Mouse (Mus musculus): Measurements from ENCODE around the gene Hdac11. TPM values are rescaled to one million over a fixed set of nuclear protein-coding genes. Genes with fewer than 3 reads are reported as not detected.
A peak's percentile ranks its signal among the peaks of the same experiment; 100 is the strongest.

Hdac11 gene
- total RNA-seq, 1 experiment from 2014 or later: 3.7 TPM

DNA sequence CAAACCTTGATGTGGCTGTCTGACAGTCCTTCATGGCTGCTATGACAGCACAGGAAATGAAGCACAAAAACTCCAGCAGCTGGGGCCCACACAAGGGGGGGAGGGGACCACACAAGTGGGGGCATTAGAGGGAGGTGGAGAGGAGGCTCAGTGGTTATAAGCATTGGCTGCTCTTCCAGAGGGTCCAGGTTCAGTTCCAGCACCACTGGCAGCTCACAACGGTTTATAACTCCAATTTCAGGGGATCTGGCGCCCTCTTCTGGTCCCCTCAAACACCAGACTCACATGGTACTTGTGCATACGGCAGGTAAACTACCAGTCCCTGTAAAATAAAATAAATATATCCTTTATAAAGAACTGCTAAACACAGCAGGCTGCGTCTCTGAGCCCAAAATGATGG, 27.5 kb upstream of the Hdac11 start:
- ATAC-seq (replicated peaks; ENCODE audit: low read depth, poor library complexity, severe bottlenecking): 0 out of 2 replicates have a peak, but pooled peaks have one; percentile 15

DNA sequence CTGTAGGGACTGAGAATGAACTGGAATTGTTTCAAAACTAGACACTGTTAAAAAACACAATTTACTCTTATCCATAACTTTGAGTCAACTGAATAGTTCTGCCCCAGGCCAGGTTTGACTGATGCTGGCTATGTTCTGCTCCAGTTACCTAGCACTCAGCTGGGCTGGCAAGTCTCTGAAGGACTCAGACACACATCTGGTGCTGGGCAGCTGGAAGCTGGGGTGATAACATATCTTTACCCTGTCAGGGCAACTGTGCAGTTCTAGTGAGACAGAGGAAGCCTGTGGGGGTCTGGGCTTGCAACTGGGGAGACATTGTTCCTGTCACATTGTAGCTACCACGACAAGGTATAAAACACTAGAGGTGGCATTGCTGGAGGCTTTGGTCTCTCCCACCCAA, 25.6 kb upstream of the Hdac11 start:
- no peak for ATAC-seq (replicated peaks; ENCODE audit: low read depth, poor library complexity, severe bottlenecking)

DNA sequence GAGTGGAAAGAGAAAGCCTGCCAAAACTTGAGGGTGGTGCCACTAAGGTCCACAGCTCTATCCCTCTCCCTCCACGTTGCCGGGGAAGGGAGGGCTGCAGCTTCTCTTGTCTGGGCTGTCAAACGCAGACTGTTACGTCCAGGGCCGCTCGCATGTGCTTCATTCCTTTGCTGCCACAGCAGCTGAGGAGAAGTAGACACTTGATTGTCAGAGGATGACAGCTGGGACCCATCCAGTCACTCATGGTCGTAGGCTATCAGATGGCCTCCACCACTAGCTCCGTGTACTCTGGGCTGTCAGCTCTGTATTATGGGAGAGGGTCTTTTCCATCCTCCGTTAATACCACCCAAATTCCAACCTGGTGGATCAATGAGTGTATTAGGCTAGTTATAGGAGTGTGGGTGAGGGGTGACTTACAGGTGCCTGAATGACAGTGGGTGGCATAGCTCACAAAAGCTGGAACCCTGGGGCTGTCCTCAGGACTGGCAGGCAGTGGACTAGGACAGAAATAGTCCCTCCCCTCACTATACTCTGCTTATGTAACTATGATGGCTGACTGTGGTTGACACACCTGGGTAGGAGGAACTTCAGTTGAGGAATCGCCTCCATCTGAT, 19.0 kb upstream of the Hdac11 start:
- ATAC-seq (replicated peaks; ENCODE audit: low read depth, poor library complexity, severe bottlenecking): no peak

DNA sequence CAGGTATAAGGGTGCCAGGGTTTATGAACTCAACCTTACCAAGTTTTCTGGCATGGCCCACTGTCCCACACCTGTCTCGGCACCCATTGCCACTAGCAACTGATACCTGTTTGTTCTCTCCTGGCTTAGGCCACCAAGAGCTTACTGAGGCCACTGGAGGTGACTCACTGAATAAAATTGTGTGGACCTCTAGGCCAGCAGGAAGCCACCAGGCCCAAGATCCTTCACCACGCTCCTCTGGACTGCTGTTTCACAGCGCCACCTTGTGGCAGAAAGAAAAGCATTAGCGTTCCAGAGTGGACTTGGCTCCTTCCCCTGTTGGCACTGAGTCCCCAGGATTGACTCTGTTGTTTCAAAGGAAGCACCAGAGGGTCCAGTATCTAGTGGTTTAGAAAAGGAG, 16.6 kb upstream of the Hdac11 start:
- ATAC-seq (replicated peaks; ENCODE audit: low read depth, poor library complexity, severe bottlenecking): peak; percentile 91

DNA sequence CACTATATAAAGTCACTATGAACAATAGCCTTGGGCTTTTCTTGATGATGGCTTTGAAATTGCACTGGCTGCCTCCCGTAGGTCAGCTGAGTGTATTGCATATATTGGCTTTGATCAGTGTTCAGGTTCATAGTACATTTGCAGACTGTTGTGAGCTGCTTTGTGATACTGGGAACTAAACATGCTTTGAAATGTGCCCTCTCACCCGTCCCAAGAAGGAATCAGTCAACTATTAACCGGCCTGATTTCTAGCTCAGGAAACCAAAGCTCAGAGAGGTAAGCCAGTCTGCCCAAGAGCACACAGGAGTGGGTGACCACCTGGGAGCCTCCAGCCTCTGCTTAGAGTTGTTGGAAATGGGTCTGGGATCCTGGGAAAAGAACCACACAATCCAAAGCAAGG, 11.4 kb upstream of the Hdac11 start:
- no peak for ATAC-seq (replicated peaks; ENCODE audit: low read depth, poor library complexity, severe bottlenecking)

DNA sequence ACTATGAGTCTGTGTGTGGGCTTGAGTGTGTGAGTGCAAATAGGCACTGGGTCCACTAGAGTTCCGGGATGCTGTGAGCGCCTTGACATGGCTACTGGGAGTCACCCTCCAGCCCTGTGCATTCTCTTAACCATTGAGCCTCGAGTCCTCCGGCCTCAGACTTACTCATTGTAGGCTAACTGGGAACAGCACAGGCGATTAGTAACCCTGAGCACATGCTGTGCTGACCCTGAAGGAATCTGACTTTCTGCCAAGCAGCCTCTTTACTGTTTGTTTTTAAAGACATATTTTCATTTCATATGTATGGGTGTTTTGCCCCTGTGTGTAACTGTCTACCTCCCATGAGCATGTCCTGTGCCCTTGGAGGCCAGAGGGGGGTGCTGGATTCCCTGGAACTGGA, 10.9 kb upstream of the Hdac11 start:
- ATAC-seq (replicated peaks; ENCODE audit: low read depth, poor library complexity, severe bottlenecking): no peak

DNA sequence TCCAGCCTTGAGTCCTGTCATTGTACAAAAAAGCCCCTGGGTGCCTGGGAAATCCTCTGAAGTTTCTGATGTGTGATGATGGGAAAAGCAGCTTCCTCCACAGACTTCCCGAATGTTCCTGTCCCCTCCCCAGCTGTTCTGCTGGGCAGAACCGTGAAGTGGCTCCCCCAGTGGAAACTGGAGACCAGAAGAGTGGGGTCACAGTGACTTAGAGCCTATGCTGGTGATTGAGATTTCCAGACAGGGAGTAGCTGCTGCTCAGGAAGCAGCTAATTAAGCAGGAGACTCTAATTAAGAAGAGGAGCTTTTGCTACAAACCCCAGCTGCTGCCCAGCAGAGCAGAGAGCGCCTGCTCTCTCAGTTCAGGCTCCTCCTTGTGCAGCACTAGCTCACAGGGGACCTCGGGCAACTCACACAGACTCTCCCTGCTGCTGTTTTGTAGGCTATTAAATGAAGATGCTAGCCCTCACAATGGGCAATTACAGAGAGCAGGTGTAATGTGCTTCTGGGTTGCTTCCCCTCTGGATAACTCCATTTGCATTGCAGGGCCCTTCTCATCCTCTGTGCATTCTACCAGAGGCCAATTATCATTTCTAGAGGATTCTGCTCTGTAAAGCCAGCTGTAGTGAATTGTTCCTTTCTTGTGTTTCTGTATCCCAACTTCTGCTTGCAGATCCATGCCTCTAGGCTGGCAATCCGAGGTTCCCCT, 9.9 kb upstream of the Hdac11 start:
- ATAC-seq (replicated peaks; ENCODE audit: low read depth, poor library complexity, severe bottlenecking): no peak

DNA sequence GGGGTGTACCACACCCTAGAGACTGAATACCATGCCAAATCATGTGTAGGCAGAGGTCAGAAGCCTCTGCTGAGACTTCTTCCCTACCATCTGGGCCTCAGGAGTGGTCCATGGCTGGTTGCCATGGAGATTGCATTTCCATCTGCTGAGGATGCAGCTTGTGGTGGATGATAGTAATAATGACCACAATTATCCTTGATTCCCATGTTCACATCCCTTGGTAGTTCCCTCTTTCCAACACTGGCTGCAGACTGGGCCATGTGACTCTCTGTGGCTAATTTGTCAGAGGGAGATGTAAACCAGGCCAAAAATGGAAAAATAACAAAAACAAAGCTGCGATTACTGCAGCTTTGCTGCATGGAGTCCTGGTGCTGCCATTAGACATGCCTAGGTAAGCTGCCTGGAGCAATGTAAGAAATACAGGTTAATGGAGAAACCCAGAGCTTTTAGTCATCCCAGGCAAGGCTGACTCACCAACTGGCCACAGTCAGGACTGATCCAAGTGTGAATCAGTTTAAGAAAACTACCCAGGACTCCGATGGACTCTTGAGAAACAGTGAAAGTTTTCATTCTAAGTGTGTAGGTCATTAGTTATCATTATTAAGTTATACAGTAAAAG, 9.2 kb upstream of the Hdac11 start:
- no peak for ATAC-seq (replicated peaks; ENCODE audit: low read depth, poor library complexity, severe bottlenecking)

DNA sequence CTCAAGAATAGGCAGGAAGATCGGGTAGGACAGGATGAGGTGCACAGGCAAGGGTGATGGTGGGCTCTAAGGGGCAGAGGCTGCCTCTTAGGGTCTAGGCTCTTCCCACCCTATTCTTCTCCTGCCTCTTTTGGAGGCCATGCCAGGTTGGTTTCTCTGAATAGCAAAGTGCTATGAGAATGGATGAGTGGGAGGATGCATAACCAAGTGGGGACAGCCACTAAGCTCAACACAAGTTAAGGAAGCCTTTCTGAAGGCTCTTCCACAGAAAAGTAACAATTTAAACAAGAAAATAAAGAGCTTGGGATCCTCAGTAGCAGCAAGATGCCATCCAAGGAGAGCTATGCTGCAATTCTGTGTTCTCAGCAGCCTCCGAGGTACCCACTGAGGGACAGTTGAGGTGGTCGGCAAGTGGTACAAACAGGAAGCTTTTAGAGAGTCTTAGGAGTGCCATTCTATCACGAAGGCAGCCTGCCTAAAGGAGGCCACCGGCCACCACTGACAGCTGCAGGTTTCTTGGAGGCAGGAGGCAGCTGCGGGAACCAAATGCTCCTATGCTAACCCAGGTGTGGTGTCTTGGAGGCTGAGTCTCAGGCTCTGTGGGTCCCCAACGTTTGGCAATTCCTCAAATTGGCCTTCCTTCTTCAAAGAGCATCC, 3.4 kb upstream of the Hdac11 start:
- ATAC-seq (replicated peaks; ENCODE audit: low read depth, poor library complexity, severe bottlenecking): no peak

DNA sequence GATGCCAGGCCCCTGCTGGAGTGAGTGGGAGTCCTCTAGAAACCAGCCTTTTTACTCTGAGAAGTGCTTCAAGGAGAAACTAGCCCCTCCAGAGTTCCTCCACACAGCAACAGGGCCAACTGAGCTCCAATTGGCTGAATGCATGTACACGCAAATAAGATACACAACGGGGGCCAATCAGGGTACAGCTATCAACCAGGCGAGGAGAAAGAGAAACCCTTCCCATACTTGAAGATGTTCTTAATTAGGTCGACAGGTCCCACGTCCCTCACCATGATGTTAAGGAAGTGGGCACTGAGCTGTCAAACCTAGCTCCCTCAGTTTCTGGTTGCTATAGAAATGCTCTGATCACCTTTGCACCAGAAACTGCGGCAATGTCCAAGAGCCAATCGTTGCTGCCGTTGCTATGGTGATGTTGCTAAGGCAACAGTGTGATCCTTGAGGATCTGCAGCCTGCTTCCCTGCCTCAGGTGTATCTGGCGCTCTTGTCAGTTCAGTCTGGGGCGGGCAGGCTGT, 2.9 kb upstream of the Hdac11 start:
- peak; percentile 61 for ATAC-seq (replicated peaks; ENCODE audit: low read depth, poor library complexity, severe bottlenecking)

DNA sequence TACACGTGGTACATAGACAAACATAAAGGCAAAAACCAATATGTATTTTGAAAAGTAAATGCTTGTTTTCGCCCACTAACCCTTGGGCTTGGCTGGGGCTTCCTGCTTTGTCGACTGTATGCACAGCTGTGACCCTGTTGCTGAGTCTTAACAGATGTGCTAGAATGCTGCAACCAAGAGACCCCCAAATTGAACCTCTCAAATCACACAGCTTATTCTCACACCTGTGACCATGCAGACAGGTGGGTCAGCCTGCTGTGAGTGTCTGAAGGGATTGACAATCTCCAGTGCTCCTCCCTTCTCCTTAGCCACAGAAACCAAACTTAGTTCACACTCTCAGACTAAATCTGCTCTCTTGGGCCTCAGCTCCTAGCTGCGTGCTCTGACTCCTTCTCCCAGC, 1.8 kb upstream of the Hdac11 start:
- no peak for ATAC-seq (replicated peaks; ENCODE audit: low read depth, poor library complexity, severe bottlenecking)

DNA sequence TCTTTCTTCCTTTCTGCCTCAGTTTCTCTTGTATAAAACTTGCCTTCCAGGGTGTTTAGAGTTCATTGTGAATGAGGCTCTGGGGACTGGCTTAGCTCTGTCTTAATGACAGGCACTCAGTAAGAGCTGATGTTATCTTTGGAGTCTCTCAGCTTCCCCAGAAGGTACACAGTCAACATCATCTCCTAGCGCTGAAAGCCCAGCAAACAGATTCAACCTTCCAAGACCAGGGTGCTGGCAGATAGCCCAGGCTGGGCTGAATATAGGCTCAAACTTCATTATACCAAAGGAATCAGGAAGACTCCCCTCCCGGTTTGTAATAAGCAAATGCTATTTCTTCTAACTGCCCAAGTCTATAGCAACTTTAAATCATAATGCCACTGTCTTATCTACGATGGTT, 1.2 kb upstream of the Hdac11 start:
- no peak for ATAC-seq (replicated peaks; ENCODE audit: low read depth, poor library complexity, severe bottlenecking)

DNA sequence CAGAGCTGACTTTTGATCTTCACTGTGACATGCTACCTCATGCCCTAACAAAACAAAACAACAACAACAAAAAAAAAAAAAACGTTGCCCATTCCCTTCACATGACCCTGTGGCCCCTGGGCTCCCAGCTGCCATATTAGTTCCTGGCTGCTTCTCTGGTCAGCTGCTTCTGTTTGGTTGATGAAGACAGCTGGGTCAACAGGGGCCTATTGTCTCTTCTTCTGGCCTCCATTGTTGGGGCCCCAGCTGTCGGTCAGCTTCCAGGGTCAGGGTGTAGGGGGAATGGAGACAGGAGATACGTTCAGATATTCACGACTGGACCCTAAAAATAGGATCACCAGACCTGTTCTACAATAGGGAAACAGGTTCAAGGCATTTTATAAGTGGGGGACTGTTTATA, 403 bp upstream of the Hdac11 start:
- no peak for ATAC-seq (replicated peaks; ENCODE audit: low read depth, poor library complexity, severe bottlenecking)

DNA sequence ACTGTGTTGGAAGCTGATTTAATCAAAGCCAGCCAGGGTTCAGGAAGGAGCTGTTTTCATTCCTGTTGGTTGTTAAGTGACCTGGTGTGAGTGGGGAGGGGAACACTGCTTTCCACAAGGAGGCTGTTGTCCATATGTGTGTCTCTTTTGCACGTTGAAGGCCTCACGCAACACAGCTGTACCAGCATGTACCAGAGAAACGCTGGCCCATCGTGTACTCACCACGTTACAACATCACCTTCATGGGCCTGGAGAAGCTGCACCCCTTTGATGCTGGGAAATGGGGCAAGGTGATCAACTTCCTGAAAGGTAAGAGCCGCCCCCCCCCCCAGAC, 739 bp downstream of the Hdac11 start:
- no peak for ATAC-seq (replicated peaks; ENCODE audit: low read depth, poor library complexity, severe bottlenecking)

DNA sequence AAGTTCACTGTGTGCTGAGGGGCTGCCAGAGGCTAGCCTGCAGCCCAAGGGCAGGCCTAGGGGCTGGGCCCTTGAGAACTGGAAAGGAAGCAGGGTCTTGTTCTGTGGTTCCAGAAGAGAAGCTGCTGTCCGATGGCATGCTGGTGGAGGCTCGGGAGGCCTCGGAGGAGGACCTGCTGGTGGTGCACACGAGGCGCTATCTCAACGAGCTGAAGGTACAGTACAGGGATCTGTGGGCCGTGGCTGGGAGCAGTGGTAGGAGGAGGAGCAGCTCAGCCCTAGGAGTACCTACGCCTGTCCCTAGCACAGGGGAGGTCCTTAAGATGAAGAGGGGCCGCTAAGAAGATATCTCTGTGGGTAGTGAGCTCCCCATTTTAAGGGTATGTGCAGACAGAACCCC, 2.6 kb downstream of the Hdac11 start:
- ATAC-seq (replicated peaks; ENCODE audit: low read depth, poor library complexity, severe bottlenecking): no peak

DNA sequence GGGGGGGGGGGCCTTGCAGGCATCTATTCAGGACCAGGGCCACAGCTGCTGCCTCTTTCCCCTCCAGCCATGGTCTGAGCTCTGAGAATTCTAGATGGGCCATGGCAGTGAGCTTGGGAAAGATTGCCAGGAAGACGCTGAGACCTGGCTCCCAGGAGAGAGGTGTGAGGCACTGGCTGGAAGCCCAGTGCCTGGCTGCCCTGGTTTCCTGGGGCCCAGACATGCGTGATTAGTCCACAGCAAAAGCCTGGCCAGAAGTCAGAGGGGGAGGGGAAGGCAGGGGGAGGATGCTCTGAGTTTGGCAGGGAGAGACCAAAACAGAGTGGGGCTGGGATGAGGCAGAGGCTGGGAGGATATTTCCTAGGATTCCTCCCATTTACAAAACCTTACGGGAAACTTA, 3.9 kb downstream of the Hdac11 start:
- ATAC-seq (replicated peaks; ENCODE audit: low read depth, poor library complexity, severe bottlenecking): no peak

DNA sequence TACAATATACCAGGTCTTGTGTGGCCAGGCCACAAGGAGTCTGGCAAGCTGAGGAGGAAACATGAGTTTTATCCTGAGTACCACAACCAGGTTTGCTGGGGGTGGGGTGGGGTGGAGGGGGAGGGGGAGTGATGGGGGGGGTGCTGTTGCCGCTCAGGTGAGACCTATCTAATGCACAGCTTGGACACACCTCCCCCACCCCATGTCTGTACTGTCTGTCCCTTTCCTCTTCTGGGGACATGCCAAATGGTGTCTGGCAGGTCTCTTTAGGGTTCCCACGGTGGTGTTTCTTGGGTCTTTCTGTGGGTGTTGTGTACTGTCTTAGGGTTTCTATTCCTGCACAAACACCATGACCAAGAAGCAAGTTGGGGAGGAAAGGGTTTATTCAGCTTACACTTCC, 4.5 kb downstream of the Hdac11 start:
- no peak for ATAC-seq (replicated peaks; ENCODE audit: low read depth, poor library complexity, severe bottlenecking)

DNA sequence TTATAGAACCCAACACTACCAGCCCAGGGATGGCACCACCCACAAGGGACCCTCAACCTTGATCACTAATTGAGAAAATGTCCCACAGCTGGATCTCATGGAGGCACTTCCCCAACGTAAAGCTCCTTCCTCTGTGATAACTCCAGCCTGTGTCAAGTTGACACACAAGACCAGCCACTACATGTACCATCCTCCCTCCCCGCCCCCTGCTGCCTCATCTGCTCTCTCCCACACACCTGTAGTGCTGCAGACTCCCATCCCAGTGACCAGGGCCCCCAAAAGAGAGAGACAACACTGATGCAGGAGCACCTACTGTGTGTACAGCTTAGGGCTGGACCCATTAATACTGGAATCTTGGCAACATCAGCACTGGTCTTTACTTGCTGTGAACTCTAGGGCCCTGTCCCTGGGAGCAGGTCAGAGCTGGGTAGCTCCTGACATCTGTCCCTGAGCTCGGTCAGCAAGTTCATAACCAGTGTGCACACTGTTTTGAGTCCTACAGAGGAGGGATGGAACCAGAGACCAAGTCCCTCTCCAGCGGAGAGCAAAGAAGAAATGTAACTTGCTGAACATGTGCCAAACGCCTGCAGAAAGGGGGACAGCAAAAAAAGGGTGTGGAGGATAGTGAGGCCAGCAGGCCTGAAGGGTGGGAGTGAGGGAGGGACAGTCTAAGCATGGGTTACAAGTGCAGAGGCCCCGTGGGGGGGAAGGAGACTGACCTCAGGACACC, 5.2 kb downstream of the Hdac11 start:
- no peak for ATAC-seq (replicated peaks; ENCODE audit: low read depth, poor library complexity, severe bottlenecking)

DNA sequence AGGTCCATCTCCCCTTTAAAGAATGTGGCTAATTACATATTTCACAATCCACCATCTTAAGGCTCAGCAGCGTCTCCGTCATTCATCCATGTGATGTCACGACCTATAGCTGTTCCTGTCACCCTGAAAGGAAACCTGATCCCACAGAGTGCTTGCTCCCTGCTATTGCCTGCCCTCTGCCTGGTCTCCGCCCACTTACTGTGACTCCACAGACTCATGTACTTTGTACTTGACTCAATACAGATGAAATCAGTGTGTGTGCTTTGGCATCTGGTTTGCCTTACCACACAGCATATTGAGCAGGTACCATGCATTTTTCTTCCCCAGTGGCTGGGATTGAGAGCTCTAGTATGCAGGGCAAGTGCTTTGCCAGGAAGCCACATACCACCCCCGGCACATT, 5.8 kb downstream of the Hdac11 start:
- no peak for ATAC-seq (replicated peaks; ENCODE audit: low read depth, poor library complexity, severe bottlenecking)

DNA sequence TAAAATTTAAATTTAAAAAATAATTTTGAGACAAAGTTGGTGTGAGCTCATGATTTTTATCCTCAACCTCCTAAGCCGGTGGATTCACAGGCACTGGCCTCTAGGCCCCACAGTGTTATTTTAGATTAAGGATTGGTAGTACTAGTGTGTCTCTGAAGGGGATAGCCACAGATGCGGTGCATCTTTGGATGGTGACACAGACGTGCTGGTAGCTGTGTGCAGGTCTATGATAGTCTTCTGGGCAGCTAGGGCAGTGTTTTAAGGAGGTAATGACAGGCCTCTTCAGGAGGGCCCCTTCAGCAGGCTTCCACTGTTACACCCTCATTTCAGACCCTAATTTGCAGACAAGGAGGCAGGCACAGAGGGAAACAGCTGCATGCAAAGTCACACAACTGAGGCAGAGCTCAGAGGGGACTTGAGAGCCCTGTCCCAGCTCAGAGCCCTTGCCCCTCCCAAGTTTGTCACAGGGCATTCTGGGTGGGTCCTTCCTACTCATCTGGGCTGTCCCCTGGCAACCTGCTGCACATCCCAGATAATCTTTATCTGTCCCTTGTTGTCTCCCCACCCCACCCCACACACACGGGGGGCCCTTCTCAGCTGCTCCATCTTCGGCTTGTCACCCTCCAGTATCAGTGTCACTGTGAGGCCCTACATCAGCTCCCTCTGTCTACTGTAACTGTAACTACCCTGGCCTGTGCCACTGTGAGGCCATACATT, 6.9 kb downstream of the Hdac11 start:
- ATAC-seq (replicated peaks; ENCODE audit: low read depth, poor library complexity, severe bottlenecking): peak; percentile 61

Data from common myeloid progenitor, adult 5-6 weeks (primary cell).